Mouse (Mus musculus) 416B (cell line): ENCODE data around the gene 2810004N23Rik.
"Not testable (repeated sequence)": the region's sequence is repeated elsewhere in the genome, so short reads cannot be mapped to it uniquely, and the experiment has no call there.

Experiments
- DNase-seq: peaks from one replicate; pipeline ENCODE4 v3.0.0; 2011; ENCODE audit warnings: low read depth

Gene 2810004N23Rik

DNA sequence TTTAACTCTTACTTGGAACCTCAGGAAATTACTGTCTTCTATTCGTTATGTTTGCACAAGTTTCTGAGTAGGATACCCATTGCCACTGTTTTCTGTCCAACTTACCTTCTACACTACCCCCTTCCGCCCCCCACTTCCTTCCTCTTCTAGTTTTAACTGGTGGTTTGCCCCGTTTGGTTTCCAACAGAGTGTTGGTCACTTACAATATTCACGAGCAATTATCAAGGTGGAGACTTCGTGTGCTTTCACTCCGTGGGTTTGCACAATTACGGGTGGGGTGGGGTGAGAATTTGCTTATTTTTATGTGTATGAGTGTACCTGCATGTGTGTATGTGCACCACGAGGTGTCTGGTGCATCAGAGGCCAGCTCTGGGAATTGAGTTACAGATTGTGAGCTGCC is 809 bp upstream of the 2810004N23Rik start:
- peak; percentile 71 for DNase-seq

DNA sequence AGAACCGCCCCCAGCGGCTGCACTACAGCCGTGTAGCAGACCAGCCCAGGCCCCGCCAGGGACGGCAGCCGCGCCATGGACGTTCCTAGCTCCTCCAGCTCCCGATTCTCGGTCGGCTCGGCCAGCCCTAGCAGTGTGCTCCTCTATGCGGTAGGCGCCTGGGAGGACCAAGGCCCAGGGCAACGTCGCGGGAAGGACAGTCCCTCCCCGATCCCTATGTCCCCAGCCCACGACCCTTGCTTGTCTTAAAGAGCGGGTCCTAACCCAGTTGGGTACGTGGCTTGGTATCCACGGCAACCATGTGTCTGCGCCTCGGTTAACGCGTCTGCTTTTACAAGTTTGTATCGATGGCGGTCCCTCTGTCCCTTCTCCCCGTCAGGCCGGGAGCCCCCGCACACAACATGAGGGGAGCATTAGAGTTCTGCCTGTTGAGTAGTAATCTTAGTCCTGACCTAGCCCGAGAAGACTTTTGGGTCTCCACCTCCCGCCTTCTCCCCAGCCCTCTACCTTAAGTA is 300 bp upstream of the 2810004N23Rik start:
- DNase-seq, result no peak

DNA sequence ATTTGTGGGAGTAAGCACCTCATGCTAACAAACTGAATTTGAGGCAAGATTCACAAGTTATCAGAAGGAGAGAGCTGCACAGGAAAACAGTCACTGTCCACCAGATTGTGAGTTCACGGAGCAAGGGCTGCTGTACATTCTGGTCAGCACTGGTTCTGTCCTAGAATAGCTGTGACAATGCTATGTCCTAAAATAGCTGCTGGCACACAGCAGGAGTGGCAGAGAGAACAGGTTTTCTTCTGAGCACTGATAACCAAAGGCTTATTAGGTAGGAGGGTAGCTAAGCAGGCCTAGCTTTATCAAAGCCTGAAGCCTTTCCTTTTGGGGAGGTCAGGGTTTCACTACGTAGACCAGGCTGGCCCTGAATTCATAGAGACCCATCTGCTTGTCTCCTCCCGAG is 2.7 kb downstream of the 2810004N23Rik start:
- no peak for DNase-seq

DNA sequence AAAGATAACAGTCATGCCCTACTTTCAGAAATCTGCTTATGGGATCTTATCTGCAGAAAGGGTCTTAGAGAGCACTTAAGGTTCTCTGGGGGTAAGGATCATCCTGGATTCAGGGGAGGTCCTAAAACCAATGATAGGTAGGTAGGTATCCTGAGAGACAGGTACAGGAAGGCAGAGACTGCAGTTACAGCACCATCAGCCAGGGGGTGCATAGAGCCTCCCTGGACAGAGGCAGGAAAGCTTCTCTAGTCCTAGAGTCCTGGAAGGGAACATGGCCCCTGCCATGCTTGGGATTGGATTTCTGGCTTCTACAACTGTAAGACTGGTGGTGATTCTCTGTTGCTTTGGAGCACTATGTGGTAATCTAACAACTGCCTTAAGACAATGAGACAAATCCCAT is 3.5 kb downstream of the 2810004N23Rik start:
- DNase-seq, result peak; percentile 34

DNA sequence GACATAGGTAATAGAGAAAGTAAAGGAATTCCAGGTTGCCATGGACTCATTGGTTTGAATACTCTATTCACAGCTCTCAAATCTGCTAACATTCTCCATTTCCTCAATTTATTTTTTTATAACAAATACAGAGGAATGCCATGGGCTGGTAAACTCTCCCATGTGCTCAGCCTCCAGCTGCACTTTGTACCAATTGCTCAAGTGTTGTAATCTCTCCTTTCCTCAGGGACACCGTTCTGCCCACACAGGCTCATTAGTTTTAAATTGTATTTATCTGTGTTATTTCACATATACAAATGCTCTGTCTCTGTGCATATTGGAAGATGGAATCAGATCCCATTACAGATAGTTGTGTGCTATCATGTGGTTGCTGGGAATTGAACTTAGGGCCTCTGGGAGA is 9.4 kb downstream of the 2810004N23Rik start:
- no peak for DNase-seq

- no peak for DNase-seq
Observed at GRCm38 (mm10) chr8:124845573-124845972, 17.3 kb downstream of the 2810004N23Rik start.

DNA sequence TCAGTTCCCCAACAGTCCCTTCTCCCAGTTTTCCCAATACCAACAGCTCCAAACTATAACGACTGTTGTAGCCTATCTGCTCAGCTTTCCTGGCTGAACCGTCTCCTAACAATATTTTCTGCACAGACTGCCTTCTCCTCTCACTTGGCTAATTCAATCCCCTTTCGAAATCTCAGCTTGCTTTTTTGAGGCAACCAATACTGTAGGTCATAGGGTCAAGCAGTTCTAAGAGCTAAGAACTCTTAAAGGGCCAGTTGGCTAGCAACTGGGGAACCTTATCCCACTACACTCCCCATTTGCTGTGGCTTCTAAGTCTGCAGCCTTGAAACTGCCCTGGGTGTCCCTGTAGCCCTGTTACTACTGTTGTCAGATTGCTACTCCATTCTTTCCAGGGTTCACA is 17.8 kb downstream of the 2810004N23Rik start:
- no peak for DNase-seq

- DNase-seq, result not testable (repeated sequence)
Observed at GRCm38 (mm10) chr8:124842929-124843328, 20.0 kb downstream of the 2810004N23Rik start.

- DNase-seq, result no peak
Observed at GRCm38 (mm10) chr8:124841775-124842174, 21.1 kb downstream of the 2810004N23Rik start.

- DNase-seq, result no peak
Observed at GRCm38 (mm10) chr8:124840900-124841299, 22.0 kb downstream of the 2810004N23Rik start.

DNA sequence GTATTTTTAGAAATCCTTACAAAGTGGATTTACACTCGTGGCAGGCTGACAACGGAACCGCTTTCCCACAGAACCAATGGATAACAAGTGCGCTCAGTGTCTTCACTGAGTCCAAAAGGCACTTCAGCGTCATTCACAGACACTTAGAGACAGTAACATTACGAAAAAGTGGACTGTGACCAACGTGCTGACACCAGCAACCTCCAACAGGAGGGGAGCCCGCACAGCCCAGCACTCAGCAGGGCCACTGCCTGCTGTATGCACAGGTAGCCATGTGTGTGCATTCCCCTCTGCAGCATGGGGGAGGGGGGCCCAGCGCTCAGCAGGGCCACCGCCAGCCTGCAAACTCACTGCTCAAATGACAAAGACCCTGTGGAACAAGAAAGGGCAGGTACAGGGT is 23.5 kb downstream of the 2810004N23Rik start:
- DNase-seq, result no peak

DNA sequence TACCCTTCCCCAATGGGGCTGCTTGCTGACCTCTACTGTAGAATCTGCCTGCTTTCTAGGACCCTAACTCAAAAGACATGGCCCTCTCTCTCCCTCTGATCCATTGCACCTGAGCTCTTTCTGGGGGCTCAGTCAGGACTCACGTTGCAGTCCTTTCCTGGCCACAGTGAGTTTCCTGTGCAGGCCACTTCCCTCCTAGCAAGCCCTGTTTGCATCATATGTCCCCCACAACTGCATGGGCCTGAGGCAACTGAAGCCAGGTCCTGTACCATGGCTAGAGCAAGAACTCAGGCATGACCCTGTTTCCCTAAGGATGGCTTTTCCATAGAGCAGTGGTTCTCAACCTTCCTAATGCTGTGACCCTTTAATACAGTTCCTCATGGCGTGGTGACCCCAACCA is 25.0 kb downstream of the 2810004N23Rik start:
- peak; percentile 46 for DNase-seq

- no peak for DNase-seq
Observed at GRCm38 (mm10) chr8:124836907-124837306, 26.0 kb downstream of the 2810004N23Rik start.

GRCm38 (mm10) chr8:124836273-124836672 is 26.6 kb downstream of the 2810004N23Rik start:
- DNase-seq, result no peak

DNA sequence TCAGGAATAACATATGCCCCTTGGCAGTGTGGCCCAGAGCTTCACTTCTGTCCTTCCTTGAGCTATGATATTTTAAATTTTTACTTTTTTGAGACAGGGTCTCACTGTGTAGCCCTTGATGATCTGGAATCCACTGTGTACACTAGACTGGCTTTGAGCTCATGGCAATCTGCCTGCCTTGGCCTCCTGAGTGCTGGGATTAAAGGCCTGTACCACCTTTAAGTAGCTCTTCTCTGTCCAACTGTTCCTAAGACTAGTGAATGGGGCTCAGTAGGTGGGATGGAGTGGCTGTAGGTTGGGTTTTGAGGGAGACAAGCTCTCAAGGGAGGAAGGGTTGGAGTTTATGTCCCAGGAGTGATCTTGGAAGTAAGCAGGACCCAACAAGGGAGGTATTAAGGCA is 27.1 kb downstream of the 2810004N23Rik start:
- no peak for DNase-seq

DNA sequence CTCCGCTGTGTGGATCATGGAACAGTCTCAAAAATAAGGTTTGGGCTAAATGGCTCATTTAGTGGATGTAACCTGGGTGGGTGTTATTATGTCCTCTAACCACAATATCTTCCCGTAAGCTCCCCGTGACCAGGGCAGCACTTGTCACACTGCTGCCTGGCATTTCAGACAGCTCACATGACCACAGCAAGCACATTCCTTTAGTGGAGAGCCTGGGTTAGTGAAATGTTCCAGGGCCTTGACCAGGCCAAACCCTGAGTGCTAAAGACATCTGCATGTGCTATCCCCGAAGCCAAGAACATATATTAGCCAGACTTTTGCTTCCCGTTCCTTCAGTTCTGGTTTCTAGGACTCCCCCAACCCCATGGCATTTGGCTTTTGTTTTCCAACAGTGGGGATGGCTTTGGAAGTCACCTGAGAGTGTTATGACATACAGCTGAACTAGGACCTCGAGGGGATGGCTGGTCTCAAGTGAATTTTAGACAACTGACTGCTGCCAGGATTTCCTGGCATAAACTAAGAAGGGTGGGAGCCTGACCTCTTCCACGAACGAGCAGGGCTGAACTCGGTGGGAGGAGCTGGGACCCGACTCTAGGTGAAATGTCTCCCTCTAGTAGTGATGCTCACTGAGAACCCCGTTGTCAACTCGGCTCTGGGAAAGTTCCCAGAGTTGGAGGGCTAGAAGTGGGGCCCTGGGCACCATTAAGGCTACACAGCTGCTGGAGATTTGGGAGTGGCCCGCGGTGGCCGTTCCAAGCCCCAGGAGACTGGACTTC is 29.3 kb downstream of the 2810004N23Rik start:
- DNase-seq, result no peak

DNA sequence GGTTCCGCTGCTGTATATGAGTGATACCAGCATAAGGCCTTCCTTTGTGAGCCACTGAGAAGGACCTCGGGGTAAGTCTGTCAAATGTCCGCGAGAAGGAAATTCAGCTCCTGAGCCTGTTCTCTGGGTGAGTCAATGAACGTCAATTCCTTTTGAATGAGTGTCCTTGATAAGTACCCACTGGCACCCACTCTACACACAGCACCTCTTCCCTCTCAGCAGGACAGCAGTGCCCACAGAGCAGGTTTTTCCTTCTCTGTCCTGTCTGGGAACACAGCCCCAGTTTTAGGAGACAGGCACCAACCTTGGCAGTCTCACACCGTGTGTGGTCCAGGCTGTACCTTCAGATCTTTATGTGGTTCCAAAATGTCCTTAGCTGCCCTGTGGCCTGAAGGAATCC is 31.0 kb downstream of the 2810004N23Rik start:
- DNase-seq, result no peak

DNA sequence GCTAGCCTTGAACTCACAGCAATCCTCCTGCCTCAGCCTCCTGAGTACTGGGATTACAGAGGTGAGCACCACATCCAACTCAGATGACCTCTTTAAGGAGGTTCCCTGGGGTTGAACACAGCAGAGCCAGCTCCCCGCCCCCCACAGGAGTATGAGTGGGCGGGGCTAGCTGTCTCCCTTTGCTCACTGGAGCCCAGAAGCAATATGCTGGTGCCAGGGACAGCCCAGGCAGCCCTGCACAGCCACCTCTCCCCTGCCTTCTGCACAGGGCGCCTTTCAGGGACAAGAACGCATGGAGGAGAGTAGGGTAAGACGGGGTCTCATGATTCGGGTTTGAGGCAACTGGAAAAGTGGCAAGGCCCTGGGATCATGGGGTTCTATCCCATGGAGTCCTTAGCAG is 31.4 kb downstream of the 2810004N23Rik start:
- no peak for DNase-seq

- DNase-seq, result peak; percentile 59
Observed at GRCm38 (mm10) chr8:124830050-124830449, 32.9 kb downstream of the 2810004N23Rik start.

DNA sequence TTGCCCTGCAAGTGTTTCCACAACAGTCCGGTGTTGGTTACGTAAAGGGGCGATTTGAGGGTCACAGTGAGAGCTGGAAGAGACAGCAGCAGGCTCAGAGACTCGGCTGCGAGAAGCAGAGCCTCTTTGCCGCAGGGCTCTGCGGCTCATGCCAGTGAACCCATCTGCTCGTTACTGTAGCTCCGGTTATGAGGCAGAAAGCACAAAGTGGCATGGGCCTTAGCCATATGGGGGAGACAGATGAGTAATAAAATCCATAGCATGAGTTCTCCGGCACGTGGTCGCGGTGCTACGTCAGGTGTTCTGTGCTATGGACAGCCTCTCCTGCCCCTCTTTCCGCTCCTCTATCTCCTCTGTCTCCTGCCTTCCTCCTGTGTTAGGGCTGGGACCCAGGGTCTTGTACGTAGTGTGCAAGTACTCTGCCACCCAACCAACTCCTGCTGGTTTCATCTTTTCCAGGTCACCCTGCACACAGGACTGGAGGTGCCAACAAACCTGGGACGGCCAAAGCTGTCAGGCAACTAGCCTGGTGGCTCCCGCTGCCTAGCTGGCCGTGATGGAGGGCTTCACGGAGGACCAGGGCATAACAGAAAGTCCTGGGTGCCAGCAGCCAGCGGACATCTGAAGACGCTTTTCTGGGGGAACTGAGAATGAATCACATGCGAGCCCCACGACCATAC is 34.2 kb downstream of the 2810004N23Rik start:
- DNase-seq, result no peak

DNA sequence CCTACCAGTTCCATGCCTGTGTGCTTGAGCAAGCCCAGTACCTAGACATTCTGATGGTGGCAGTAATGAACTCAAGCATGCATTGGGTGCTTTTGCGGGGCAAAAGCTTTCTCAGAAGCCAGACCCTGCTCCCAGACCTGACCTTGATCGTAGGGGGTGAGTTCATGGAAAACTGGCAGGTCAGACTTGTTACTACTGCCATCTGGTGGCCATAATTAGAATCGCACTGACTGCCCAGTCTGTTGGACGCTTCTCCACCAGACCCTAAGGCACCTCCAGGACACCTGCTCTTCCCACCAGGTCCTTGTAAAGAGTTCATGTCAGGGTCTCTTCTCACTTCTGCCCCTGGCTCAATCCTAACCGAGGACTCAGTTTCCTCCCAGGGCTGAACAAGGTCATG is 35.5 kb downstream of the 2810004N23Rik start:
- DNase-seq, result peak; percentile 69

GRCm38 (mm10) chr8:124826658-124827057 is 36.3 kb downstream of the 2810004N23Rik start:
- peak; percentile 26 for DNase-seq

- peak; percentile 45 for DNase-seq
Observed at GRCm38 (mm10) chr8:124823497-124823896, 39.4 kb downstream of the 2810004N23Rik start.
